Mouse (Mus musculus) heart, postnatal 0 days (tissue): Measurements from ENCODE around the gene Selenoo.

Experiments
- CTCF ChIP-seq: IDR thresholded peaks from 2 replicates; pipeline ENCODE4 v1.5.1; 2016; ENCODE audit warnings: antibody characterized with exemption, control low read depth, low read depth
- EP300 ChIP-seq: IDR thresholded peaks from 2 replicates; pipeline ENCODE4 v1.6.1; 2016; ENCODE audit warnings: antibody characterized with exemption, low read depth

DNA sequence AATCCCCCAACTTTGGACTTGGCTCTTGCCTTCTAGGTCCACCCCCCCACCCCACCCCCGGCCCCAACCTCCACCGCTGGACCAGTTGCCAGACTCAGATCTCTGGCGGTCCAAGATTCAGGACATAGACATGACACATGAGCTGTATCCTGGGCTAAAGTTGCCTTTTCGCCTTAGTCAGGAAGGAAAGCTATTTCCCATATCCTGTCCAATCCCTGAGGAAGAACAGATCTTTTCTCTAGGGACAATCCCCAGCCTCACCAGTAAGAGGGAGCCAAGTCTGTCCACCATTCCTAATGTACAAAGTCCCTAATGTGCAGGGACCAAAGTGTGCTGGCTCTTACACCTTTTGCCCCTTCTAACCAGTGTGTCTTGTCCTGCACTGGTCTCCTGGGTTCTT is 53.0 kb downstream of the Selenoo start:
- no peak for TF ChIP-seq CTCF
- no peak for TF ChIP-seq EP300
